Mouse (Mus musculus) bone marrow, adult 2 months (tissue): ENCODE measurements at regions not wholly inside any gene's neighbourhood (a gene's known extent, or its start where the extent isn't known, plus 50 kb on each side); places are given as distances from the start of the nearest gene placed in this dataset.
A peak's percentile ranks its signal among the peaks of the same experiment; 100 is the strongest.

Source experiments
- H3K27ac ChIP-seq: fragments of 200-500 bp; 2 replicates; pipeline ENCODE4 v1.5.1; 2012; ENCODE audit warnings: low read depth, mild to moderate bottlenecking, control low read depth, inconsistent platforms, low read length; ENCODE audit not compliant: control insufficient read depth, poor library complexity, insufficient read depth
- H3K4me1 ChIP-seq: fragments of 200-500 bp; 2 replicates; pipeline ENCODE4 v1.6.1; 2011; ENCODE audit warnings: low read length; ENCODE audit not compliant: control insufficient read depth, insufficient read depth
- H3K4me3 ChIP-seq: fragments of 200-500 bp; replicated peaks from 2 replicates; pipeline ENCODE3; 2011; ENCODE audit warnings: mild to moderate bottlenecking, low read depth, low read length, control low read depth; ENCODE audit not compliant: control insufficient read depth
- CTCF ChIP-seq: fragments of 200-500 bp; IDR thresholded peaks from 2 replicates; pipeline ENCODE4 v1.5.1; 2011; ENCODE audit warnings: low read length, control low read depth; ENCODE audit not compliant: control insufficient read depth, insufficient read depth
- POLR2A ChIP-seq: fragments of 200-500 bp; IDR thresholded peaks from 2 replicates; pipeline ENCODE4 v1.6.1; 2011; ENCODE audit warnings: low read depth, mild to moderate bottlenecking, control low read depth, low read length, borderline replicate concordance; ENCODE audit not compliant: control insufficient read depth
- WGBS: fragments of 180-500 bp; shearing (Covaris S2); methylation state at CpG from one replicate; pipeline ENCODE4 v1.1.7; 2018; 5-methylcytosine and 5-hydroxymethylcytosine counted together

- TF ChIP-seq POLR2A (no peak), CTCF (no peak)
- 36% methylated on average over 13 of the region's 14 CpGs for WGBS
- H3K4me3 ChIP-seq, result no peak overlapping the region
- H3K27ac ChIP-seq, result no peak overlapping the region
- no peaks in the 10 kb centered on the region for H3K4me1 ChIP-seq
Measured at GRCm38 (mm10) chr8:116383495-116384417, 121.0 kb upstream of the Dynlrb2 start.

- H3K4me1 ChIP-seq, result no peaks in the 10 kb centered on the region
- 57% methylated on average over 8 of the region's 8 CpGs for WGBS
Measured at GRCm38 (mm10) chr8:116383036-116383435, 121.7 kb upstream of the Dynlrb2 start.

GRCm38 (mm10) chr8:116380601-116381000 lies 124.2 kb upstream of the Dynlrb2 start:
- no peaks in the 10 kb centered on the region for H3K4me1 ChIP-seq
- no peak overlapping the region for H3K4me3 ChIP-seq
- 83% methylated on average over 4 of the region's 4 CpGs for WGBS
- TF ChIP-seq POLR2A, result no peak
- TF ChIP-seq CTCF, result no peak
- H3K27ac ChIP-seq, result no peak overlapping the region

More at GRCm38 (mm10) chr8:116383036-116383435, 121.7 kb upstream of the Dynlrb2 start:
- TF ChIP-seq POLR2A (no peak), CTCF (no peak)
- H3K27ac ChIP-seq, result no peak overlapping the region
- H3K4me3 ChIP-seq, result no peak overlapping the region

- WGBS, result 60% methylated on average over 3 of the region's 3 CpGs
- TF ChIP-seq POLR2A, result no peak
- no peak for TF ChIP-seq CTCF
Measured at GRCm38 (mm10) chr8:116379851-116380250, 124.9 kb upstream of the Dynlrb2 start.

GRCm38 (mm10) chr8:116375758-116376157 lies 129.0 kb upstream of the Dynlrb2 start:
- no peaks in the 10 kb centered on the region for H3K4me1 ChIP-seq
- no peak overlapping the region for H3K27ac ChIP-seq
- WGBS, result 66% methylated on average over 5 of the region's 5 CpGs
- no peak overlapping the region for H3K4me3 ChIP-seq
- no peak for TF ChIP-seq CTCF

More at GRCm38 (mm10) chr8:116379851-116380250, 124.9 kb upstream of the Dynlrb2 start:
- H3K4me1 ChIP-seq, result no peaks in the 10 kb centered on the region
- no peak overlapping the region for H3K27ac ChIP-seq
- H3K4me3 ChIP-seq, result no peak overlapping the region

GRCm38 (mm10) chr8:116373063-116373462 lies 131.7 kb upstream of the Dynlrb2 start:
- H3K4me3 ChIP-seq, result no peak overlapping the region
- WGBS, result 73% methylated on average over 4 of the region's 4 CpGs
- no peaks in the 10 kb centered on the region for H3K4me1 ChIP-seq
- no peak overlapping the region for H3K27ac ChIP-seq
- TF ChIP-seq CTCF, result peak; percentile 18; the same call in 1 of the 2 replicates
- no peak for TF ChIP-seq POLR2A

GRCm38 (mm10) chr8:116372574-116372973 lies 132.2 kb upstream of the Dynlrb2 start:
- 27% methylated on average over 3 of the region's 3 CpGs for WGBS

GRCm38 (mm10) chr8:116372056-116372455 lies 132.7 kb upstream of the Dynlrb2 start:
- TF ChIP-seq POLR2A (no peak), CTCF (no peak)
- Histone ChIP-seq H3K27ac (no peak overlapping the region), H3K4me3 (no peak overlapping the region), H3K4me1 (no peaks in the 10 kb centered on the region)
- WGBS, result 77% methylated on average over 9 of the region's 9 CpGs

More at GRCm38 (mm10) chr8:116372574-116372973, 132.2 kb upstream of the Dynlrb2 start:
- TF ChIP-seq CTCF (no peak), POLR2A (no peak)
- no peak overlapping the region for H3K27ac ChIP-seq
- H3K4me3 ChIP-seq, result no peak overlapping the region
- H3K4me1 ChIP-seq, result no peaks in the 10 kb centered on the region
